Mouse (Mus musculus): ENCODE data around the gene Actg1. TPM values are rescaled to one million over a fixed set of nuclear protein-coding genes. Genes with fewer than 3 reads are reported as not detected.

Gene Actg1
- polyA plus RNA-seq (2012; rRNA removed): 1,155 and 2,096 TPM in 2 replicates

GRCm38 (mm10) chr11:120347791-120348683, at the start of gene Actg1:
Gene Actg1, minus strand, starts transcription at chr11:120348542.

DNA sequence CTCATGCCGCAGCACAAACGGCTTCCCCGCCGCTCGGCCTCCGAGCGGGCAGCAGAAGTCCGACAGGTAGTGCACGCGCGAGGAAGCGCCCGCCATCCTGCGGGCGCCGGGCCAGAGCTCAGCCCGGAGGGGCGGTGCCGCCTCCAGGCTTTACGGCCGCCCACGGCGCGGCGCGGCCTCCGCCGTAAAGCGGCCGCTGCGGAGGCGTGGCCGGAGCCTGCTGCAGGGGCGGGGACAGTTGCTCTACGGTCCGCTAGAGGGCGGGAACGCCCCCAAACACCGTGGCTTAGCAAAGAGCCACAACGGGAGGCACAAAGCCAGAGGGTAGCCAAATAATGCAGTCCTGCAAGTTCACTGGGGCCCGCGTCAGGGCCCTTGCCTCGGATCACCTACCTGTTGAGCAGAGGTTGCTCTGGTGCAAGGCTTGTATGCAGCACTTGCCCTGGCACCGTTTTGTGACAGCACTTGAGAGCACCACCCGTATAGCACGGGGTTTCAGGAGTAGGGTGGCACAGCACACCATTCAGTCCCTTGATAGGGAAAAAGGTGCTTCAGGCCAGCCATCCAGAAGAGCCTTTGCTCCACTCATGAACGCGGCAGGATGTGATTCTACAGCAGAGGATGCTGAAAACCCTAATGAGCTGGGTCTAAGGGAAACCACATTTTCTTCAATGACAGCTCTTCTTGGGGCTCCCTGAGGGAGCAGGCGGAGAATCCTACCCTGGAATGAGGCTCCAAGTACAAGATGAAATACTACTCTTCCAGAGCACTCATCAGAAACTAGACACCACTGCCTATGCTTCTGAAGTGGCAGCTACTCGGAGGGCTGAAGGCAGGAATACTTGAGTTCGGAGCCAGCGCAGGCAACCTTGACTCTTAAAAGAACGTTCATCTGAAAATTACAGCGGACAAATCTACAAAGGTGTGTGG, 30.5 kb upstream of the Actg1 start, which contains the start of gene Faap100:
TSS of gene Faap100 (minus strand) at position 154 of the 930 bp plus-strand sequence.

GRCm38 (mm10) chr11:120361295-120361694, 13.0 kb upstream of the Actg1 start, which contains the start of gene Fscn2:
Gene Fscn2, plus strand, starts transcription at chr11:120361534.

Other genes starting within 250 kb of the Actg1 start
- gene Tepsin, start 249.8 kb downstream of the Actg1 start, polyA plus RNA-seq (2012; rRNA removed): 33.3 and 41.7 TPM in 2 replicates
- 37.5 and 49.6 TPM in 2 replicates for gene Ndufaf8, start 249.6 kb downstream of the Actg1 start, polyA plus RNA-seq (2012; rRNA removed)
- 84.8 and 125 TPM in 2 replicates for gene Slc38a10, start 197.2 kb downstream of the Actg1 start, polyA plus RNA-seq (2012; rRNA removed)
- 40.3 and 44.1 TPM in 2 replicates for gene Bahcc1, start 115.6 kb downstream of the Actg1 start, polyA plus RNA-seq (2012; rRNA removed)
- gene Fscn2, start 13.0 kb upstream of the Actg1 start, polyA plus RNA-seq (2012; rRNA removed): 0.23 and 0.48 TPM in 2 replicates
- gene Faap100, start 30.2 kb upstream of the Actg1 start, polyA plus RNA-seq (2012; rRNA removed): 26.2 and 38.4 TPM in 2 replicates
- gene Nploc4, start 89.2 kb upstream of the Actg1 start, polyA plus RNA-seq (2012; rRNA removed): 43.1 and 58.4 TPM in 2 replicates
- 0.11 and 0.24 TPM in 2 replicates for gene Tspan10, start 94.1 kb upstream of the Actg1 start, polyA plus RNA-seq (2012; rRNA removed)
- gene Pde6g, start 105.0 kb upstream of the Actg1 start, polyA plus RNA-seq (2012; rRNA removed): 0.35 and 0.37 TPM in 2 replicates
- gene Oxld1, start 109.5 kb upstream of the Actg1 start, polyA plus RNA-seq (2012; rRNA removed): 6.9 and 7.4 TPM in 2 replicates
- gene Ccdc137, start 109.6 kb upstream of the Actg1 start, polyA plus RNA-seq (2012; rRNA removed): 36.2 and 42.9 TPM in 2 replicates
- gene Arl16, start 119.1 kb upstream of the Actg1 start, polyA plus RNA-seq (2012; rRNA removed): 30.2 and 41.6 TPM in 2 replicates
- gene Mrpl12, start 136.1 kb upstream of the Actg1 start, polyA plus RNA-seq (2012; rRNA removed): 106 and 125 TPM in 2 replicates
- 39.4 and 50.5 TPM in 2 replicates for gene Slc25a10, start 143.3 kb upstream of the Actg1 start, polyA plus RNA-seq (2012; rRNA removed)
- 1.2 and 1.7 TPM in 2 replicates for gene Gcgr, start 182.2 kb upstream of the Actg1 start, polyA plus RNA-seq (2012; rRNA removed)
- 164 and 177 TPM in 2 replicates for gene Mcrip1, start 201.2 kb upstream of the Actg1 start, polyA plus RNA-seq (2012; rRNA removed)
- not detected in 2 replicates for gene Ppp1r27, start 202.6 kb upstream of the Actg1 start, polyA plus RNA-seq (2012; rRNA removed)
- gene P4hb, start 224.7 kb upstream of the Actg1 start, polyA plus RNA-seq (2012; rRNA removed): 365 and 391 TPM in 2 replicates
- 303 and 501 TPM in 2 replicates for gene Arhgdia, start 233.1 kb upstream of the Actg1 start, polyA plus RNA-seq (2012; rRNA removed)
- gene Alyref, start 249.8 kb upstream of the Actg1 start, polyA plus RNA-seq (2012; rRNA removed): 300 and 546 TPM in 2 replicates
- 138 and 143 TPM in 2 replicates for gene Anapc11, start 249.9 kb upstream of the Actg1 start, polyA plus RNA-seq (2012; rRNA removed)